Mouse (Mus musculus): ENCODE measurements around the gene Gars.

- TF ChIP-seq CTCF (IDR thresholded peaks at IDR 0.05; ENCODE audit: borderline replicate concordance, control insufficient read depth, extremely low read depth, insufficient read depth, low read length, poor library complexity) (no peak), POLR2A (IDR thresholded peaks at IDR 0.05; ENCODE audit: control insufficient read depth, extremely low read depth, insufficient read depth, low read length, poor library complexity) (no peak)
Observed at GRCm38 (mm10) chr6:54992141-54992540, 45.7 kb upstream of the Gars start.
